Mouse (Mus musculus): Measurements from ENCODE around the gene Slc5a2.

DNA sequence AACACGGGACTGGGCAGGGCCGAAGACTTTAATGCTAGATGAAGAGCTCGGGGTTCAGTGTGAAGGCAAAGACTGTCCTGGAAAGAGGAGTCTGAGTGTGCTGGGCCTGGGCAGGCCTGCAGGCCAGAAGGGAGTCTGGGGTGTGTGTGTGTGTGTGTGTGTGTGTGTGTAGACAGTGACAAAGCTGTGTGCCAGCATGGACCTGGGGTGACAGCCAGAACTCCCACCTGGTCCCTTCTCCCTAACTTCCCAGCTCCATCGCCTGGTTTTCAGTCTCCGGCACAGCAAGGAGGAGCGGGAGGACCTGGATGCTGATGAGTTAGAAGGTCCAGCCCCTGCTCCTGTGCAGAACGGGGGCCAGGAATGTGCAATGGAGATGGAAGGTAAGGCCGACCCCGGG lies 6.0 kb downstream of the Slc5a2 start:
- TF ChIP-seq CHD2 (IDR thresholded peaks at IDR 0.05; ENCODE audit: low read length) (no peak), EP300 (IDR thresholded peaks at IDR 0.05; ENCODE audit: low read length) (no peak), CTCF (conservative IDR thresholded peaks at IDR 0.05 in 1 of 2, IDR thresholded peaks at IDR 0.05 in 1 of 2; ENCODE audit: low read depth in 2 of 2, low read length in 2 of 2) (no peak), UBTF (IDR thresholded peaks at IDR 0.05; ENCODE audit: low read depth, low read length) (no peak), E2F4 (IDR thresholded peaks at IDR 0.05; ENCODE audit: insufficient replicate concordance, low read depth, low read length) (no peak), POLR2A (IDR thresholded peaks at IDR 0.05; ENCODE audit: low read depth, low read length) (no peak), SIN3A (IDR thresholded peaks at IDR 0.05; ENCODE audit: low read length) (no peak), SMC3 (IDR thresholded peaks at IDR 0.05; ENCODE audit: low read depth, low read length) (no peak), NELFE (IDR thresholded peaks at IDR 0.05; ENCODE audit: low read depth, low read length) (no peak), USF2 (conservative IDR thresholded peaks at IDR 0.05; ENCODE audit: low read depth, low read length) (no peak), MAX (IDR thresholded peaks at IDR 0.05; ENCODE audit: low read length) (no peak), TCF12 (IDR thresholded peaks at IDR 0.05; ENCODE audit: low read depth, low read length) (no peak), KAT2A (IDR thresholded peaks at IDR 0.05; ENCODE audit: insufficient replicate concordance, low read length) (no peak), MAFK (IDR thresholded peaks at IDR 0.05; ENCODE audit: insufficient replicate concordance, low read length) (no peak)
